Mouse (Mus musculus) liver, embryonic 14.5 days (tissue): Measurements from ENCODE around the gene Msl2. TPM values are rescaled to one million over a fixed set of nuclear protein-coding genes. Genes with fewer than 3 reads are reported as not detected.
A peak's percentile ranks its signal among the peaks of the same experiment; 100 is the strongest.

Source experiments
- ATAC-seq: fragments of 200-750 bp; cut with Nextera tagmentation; 2 replicates; pipeline ENCODE4 v1.8.0; 2017; ENCODE audit warnings: moderate number of reproducible peaks, mild to moderate bottlenecking, moderate library complexity; ENCODE audit not compliant: insufficient read depth
- DNase-seq, 3 experiments: peaks; one replicate each; pipeline ENCODE4 v3.0.0-alpha.2; 2012 to 2013; ENCODE audit warnings: low read depth in 3 of 3, low spot score in 3 of 3
- H3K27ac ChIP-seq: fragments of 300-500 bp; sonication (generic); 2 replicates; pipeline ENCODE4 v1.5.1; 2014; ENCODE audit warnings: moderate library complexity, mild to moderate bottlenecking, control low read depth, inconsistent platforms
- H3K27me3 ChIP-seq: fragments of 300-500 bp; sonication (generic); 2 replicates; pipeline ENCODE4 v1.6.1; 2014; ENCODE audit warnings: mild to moderate bottlenecking, low read length, moderate library complexity; ENCODE audit not compliant: control insufficient read depth, insufficient read depth
- H3K36me3 ChIP-seq: fragments of 300-500 bp; sonication (generic); replicated peaks from 2 replicates; pipeline ENCODE4 v1.6.1; 2014; ENCODE audit warnings: low read depth; ENCODE audit not compliant: control insufficient read depth, insufficient read depth
- H3K4me1 ChIP-seq, 2 experiments: fragments of 200-500 bp in 1 of 2; fragments of 300-500 bp in 1 of 2; sonication (generic) in 1 of 2; replicated peaks; 2 replicates each; pipeline ENCODE4 v1.6.1; 2012 to 2014; ENCODE audit warnings: antibody characterized with exemption in 1 of 2, inconsistent platforms in 1 of 2, low read length in 1 of 2; ENCODE audit not compliant: control insufficient read depth in 2 of 2, insufficient read depth in 2 of 2
- H3K4me2 ChIP-seq: fragments of 300-500 bp; sonication (generic); 2 replicates; pipeline ENCODE4 v1.6.1; 2014; ENCODE audit warnings: low read depth, mild to moderate bottlenecking, control low read depth, moderate library complexity
- H3K4me3 ChIP-seq, 2 experiments: fragments of 200-500 bp in 1 of 2; fragments of 300-500 bp in 1 of 2; sonication (generic) in 1 of 2; 2 replicates each; pipeline ENCODE4 v1.5.1; 2012 to 2014; ENCODE audit warnings: low read depth in 2 of 2, low read length in 2 of 2, mild to moderate bottlenecking in 2 of 2, control low read depth in 1 of 2, inconsistent platforms in 1 of 2, moderate library complexity in 1 of 2; ENCODE audit not compliant: insufficient read depth in 1 of 2
- H3K9ac ChIP-seq: fragments of 300-500 bp; sonication (generic); replicated peaks from 2 replicates; pipeline ENCODE4 v1.6.1; 2014; ENCODE audit warnings: mild to moderate bottlenecking, control low read depth, moderate library complexity
- H3K9me3 ChIP-seq: fragments of 300-500 bp; sonication (generic); 2 replicates; pipeline ENCODE4 v1.6.1; 2016; ENCODE audit warnings: low read length, mixed read lengths; ENCODE audit not compliant: control insufficient read depth
- CTCF ChIP-seq: IDR thresholded peaks from 2 replicates; pipeline ENCODE4 v1.5.1; 2016; ENCODE audit warnings: antibody characterized with exemption, low read depth, control low read depth
- EP300 ChIP-seq: IDR thresholded peaks from 2 replicates; pipeline ENCODE4 v1.6.1; 2016; ENCODE audit warnings: antibody characterized with exemption, low read depth
- WGBS: fragments of 180-500 bp; shearing (Covaris S2); extraction: QIAGEN DNeasy Blood & Tissue Kit; methylation state at CpG from one replicate; pipeline ENCODE4 v1.1.7; 2014; ENCODE audit not compliant: insufficient replicate concordance; 5-methylcytosine and 5-hydroxymethylcytosine counted together
- polyA plus RNA-seq, 2 experiments: library from polyadenylated mRNA; depleted of rRNA in 1 of 2; stranded (reverse) in 1 of 2; unstranded in 1 of 2; fragments of >200 nt; fragmentation: Nextera tagmentation in 1 of 2; extraction: Ambion mirVana in 1 of 2; gene quantifications; 2 replicates each; pipeline versions ENCODE4 v1.2.1 to v1.2.3; 2012 to 2014

Msl2 gene
- polyA plus RNA-seq, 2 experiments = 2.3 to 9.4 TPM

GRCm38 (mm10) chr9:101037396-101037795, 36.5 kb upstream of the Msl2 start:
- Histone ChIP-seq H3K4me2 (peak overlapping the region; percentile 33), H3K9ac (no peak overlapping the region), H3K9me3 (no peaks in the 10 kb centered on the region), H3K36me3 (no peaks in the 10 kb centered on the region), H3K4me1 (peaks cover 11 to 19% of the 10 kb centered on the region in 2 experiments), H3K27ac (no peak overlapping the region), H3K27me3 (no peaks in the 10 kb centered on the region), H3K4me3 (no peak overlapping the region)
- no peak for DNase-seq
- ATAC-seq = no peak
- TF ChIP-seq CTCF (no peak), EP300 (no peak)
- WGBS = 8% methylated on average over 7 of the region's 7 CpGs

GRCm38 (mm10) chr9:101038634-101039033, 35.3 kb upstream of the Msl2 start:
- Histone ChIP-seq H3K4me3 (no peak overlapping the region), H3K9me3 (no peaks in the 10 kb centered on the region), H3K9ac (no peak overlapping the region), H3K36me3 (no peaks in the 10 kb centered on the region), H3K27ac (no peak overlapping the region), H3K27me3 (no peaks in the 10 kb centered on the region), H3K4me1 (peaks cover 8 to 16% of the 10 kb centered on the region in 2 experiments), H3K4me2 (no peak overlapping the region)
- DNase-seq (no peak), ATAC-seq (no peak)
- 72% methylated on average over 5 of the region's 5 CpGs for WGBS
- TF ChIP-seq CTCF (no peak), EP300 (no peak)

- H3K4me2 ChIP-seq = no peak overlapping the region
- H3K9ac ChIP-seq = no peak overlapping the region
- no peak overlapping the region for H3K4me3 ChIP-seq
- ATAC-seq = no peak
- no peak for DNase-seq
- H3K36me3 ChIP-seq = no peaks in the 10 kb centered on the region
- no peak overlapping the region for H3K27ac ChIP-seq
- WGBS = 52% methylated on average over 5 of the region's 5 CpGs
- TF ChIP-seq EP300 = no peak
- no peak for TF ChIP-seq CTCF
- H3K9me3 ChIP-seq = no peaks in the 10 kb centered on the region
- H3K27me3 ChIP-seq = no peaks in the 10 kb centered on the region
- peaks cover 1 to 11% of the 10 kb centered on the region in 2 experiments; a peak in 3 of 4 replicates for H3K4me1 ChIP-seq
Observed at GRCm38 (mm10) chr9:101041508-101041907, 32.4 kb upstream of the Msl2 start.

- DNase-seq (no peak), ATAC-seq (no peak)
- no peak overlapping the region for H3K4me2 ChIP-seq
- H3K9ac ChIP-seq = no peak overlapping the region
- H3K4me3 ChIP-seq = no peak overlapping the region
- TF ChIP-seq CTCF (no peak), EP300 (no peak)
- H3K36me3 ChIP-seq = no peaks in the 10 kb centered on the region
- H3K27me3 ChIP-seq = no peaks in the 10 kb centered on the region
- 56% methylated on average over 9 of the region's 9 CpGs for WGBS
- H3K4me1 ChIP-seq = peaks cover 0 to 7% of the 10 kb centered on the region in 2 experiments; a peak in 2 of 4 replicates
- no peaks in the 10 kb centered on the region for H3K9me3 ChIP-seq
- no peak overlapping the region for H3K27ac ChIP-seq
Observed at GRCm38 (mm10) chr9:101042249-101042648, 31.7 kb upstream of the Msl2 start.

DNA sequence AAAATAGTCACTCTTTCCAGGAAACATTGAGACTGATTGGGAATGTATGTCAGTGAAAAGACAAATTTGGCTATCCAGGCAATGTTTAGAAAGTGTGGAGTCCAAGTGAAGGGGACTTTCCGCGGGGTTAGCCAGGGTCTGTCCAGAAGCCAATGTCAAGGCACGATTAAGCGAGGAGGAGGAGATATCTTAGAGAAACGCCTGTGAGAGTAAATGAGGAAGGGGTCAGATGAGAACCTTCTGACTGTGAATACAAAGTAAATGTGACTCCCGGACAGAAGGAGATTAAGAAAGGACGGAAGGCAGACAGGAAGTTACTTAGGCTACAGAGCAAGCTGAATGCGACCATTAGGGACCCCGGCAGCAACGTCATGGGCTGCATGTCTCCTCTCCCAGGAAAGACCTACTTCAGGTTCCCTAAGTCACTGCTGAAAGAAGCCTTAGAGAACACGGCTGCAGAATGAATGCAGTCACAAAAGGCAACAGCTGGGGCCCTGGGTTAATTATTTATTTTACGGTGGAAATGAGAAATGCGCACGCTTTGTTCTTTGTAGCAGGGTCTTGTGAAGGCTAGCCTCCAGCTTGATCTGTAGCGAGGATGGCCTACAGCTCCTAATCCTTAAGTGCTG, 28.1 kb upstream of the Msl2 start:
- Histone ChIP-seq H3K9me3 (no peaks in the 10 kb centered on the region), H3K4me1 (peaks cover 0 to 7% of the 10 kb centered on the region in 2 experiments; a peak in 2 of 4 replicates), H3K9ac (no peak overlapping the region), H3K36me3 (no peaks in the 10 kb centered on the region), H3K27me3 (no peaks in the 10 kb centered on the region), H3K27ac (no peak overlapping the region), H3K4me3 (no peak overlapping the region), H3K4me2 (peak overlapping the region; percentile 26; the same call in 1 of the 2 replicates)
- 26% methylated on average over 15 of the region's 15 CpGs for WGBS
- no peak for TF ChIP-seq CTCF
- no peak for TF ChIP-seq EP300
- DNase-seq (no peak), ATAC-seq (no peak)
